Mouse (Mus musculus) midbrain, embryonic 11.5 days (tissue): ENCODE measurements at regions not wholly inside any gene's neighbourhood (a gene's known extent, or its start where the extent isn't known, plus 50 kb on each side); places are given as distances from the start of the nearest gene placed in this dataset.

Experiments
- ATAC-seq: fragments of 200-750 bp; cut with Nextera tagmentation; 2 replicates; pipeline ENCODE4 v1.8.0; 2017; ENCODE audit warnings: moderate TSS enrichment, moderate library complexity; ENCODE audit not compliant: low FRiP score
- DNase-seq: peaks from one replicate; pipeline ENCODE4 v3.0.0; 2015; ENCODE audit warnings: low spot score; ENCODE audit errors: missing footprints
- H3K27ac ChIP-seq: fragments of 300-500 bp; sonication (generic); 2 replicates; pipeline ENCODE4 v1.5.1; 2014; ENCODE audit warnings: low read depth, low read length
- H3K27me3 ChIP-seq: fragments of 300-500 bp; sonication (generic); 2 replicates; pipeline ENCODE4 v1.6.1; 2014; ENCODE audit warnings: mild to moderate bottlenecking, low read length, moderate library complexity, mixed read lengths; ENCODE audit not compliant: control insufficient read depth, insufficient read depth
- H3K36me3 ChIP-seq: fragments of 300-500 bp; sonication (generic); 2 replicates; pipeline ENCODE4 v1.6.1; 2014; ENCODE audit warnings: mild to moderate bottlenecking, low read length, moderate library complexity, mixed read lengths; ENCODE audit not compliant: control insufficient read depth, insufficient read depth
- H3K4me1 ChIP-seq: fragments of 300-500 bp; sonication (generic); 2 replicates; pipeline ENCODE4 v1.6.1; 2014; ENCODE audit warnings: low read length; ENCODE audit not compliant: control insufficient read depth, insufficient read depth
- H3K4me2 ChIP-seq: fragments of 300-500 bp; sonication (generic); 2 replicates; pipeline ENCODE4 v1.6.1; 2014; ENCODE audit warnings: mild to moderate bottlenecking, moderate library complexity
- H3K4me3 ChIP-seq: fragments of 300-500 bp; sonication (generic); 2 replicates; pipeline ENCODE4 v1.5.1; 2014; ENCODE audit warnings: low read depth, low read length
- H3K9ac ChIP-seq: fragments of 300-500 bp; sonication (generic); 2 replicates; pipeline ENCODE4 v1.6.1; 2014; ENCODE audit warnings: low read length
- H3K9me3 ChIP-seq: fragments of 300-500 bp; sonication (generic); 2 replicates; pipeline ENCODE4 v1.6.1; 2016; ENCODE audit warnings: low read length; ENCODE audit not compliant: control insufficient read depth
- WGBS: fragments of 180-500 bp; shearing (Covaris S2); extraction: QIAGEN DNeasy Blood & Tissue Kit; methylation state at CpG from one replicate; pipeline ENCODE4 v1.1.7; 2014; 5-methylcytosine and 5-hydroxymethylcytosine counted together

DNA sequence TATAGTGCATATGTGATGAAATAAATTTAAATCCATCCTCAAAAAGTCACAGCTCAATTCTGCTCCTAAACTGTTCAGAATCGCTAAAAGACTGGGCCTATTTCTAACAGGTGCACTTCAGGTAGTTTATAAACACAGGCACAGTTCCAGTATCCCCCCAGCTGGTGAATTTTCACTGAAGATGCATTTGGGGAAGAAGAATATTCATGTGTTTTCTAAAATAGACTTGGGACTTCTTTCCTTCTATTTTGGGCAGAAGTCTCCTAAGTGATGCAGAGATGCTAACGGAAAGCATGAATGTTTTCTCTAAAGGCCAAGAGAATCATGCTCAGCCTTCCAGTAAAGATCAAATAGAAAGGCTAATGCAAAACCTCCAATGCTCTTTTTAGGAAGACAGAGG is 660.9 kb upstream of the Dpp10 start:
- Histone ChIP-seq H3K9me3 (no peaks in the 10 kb centered on the region), H3K4me3 (no peak overlapping the region), H3K4me2 (no peak overlapping the region), H3K27me3 (no peaks in the 10 kb centered on the region), H3K27ac (no peak overlapping the region), H3K9ac (no peak overlapping the region), H3K36me3 (no peaks in the 10 kb centered on the region), H3K4me1 (no peaks in the 10 kb centered on the region)
- WGBS = 87% methylated on average over 2 of the region's 2 CpGs
- no peak for ATAC-seq
- no peak for DNase-seq

DNA sequence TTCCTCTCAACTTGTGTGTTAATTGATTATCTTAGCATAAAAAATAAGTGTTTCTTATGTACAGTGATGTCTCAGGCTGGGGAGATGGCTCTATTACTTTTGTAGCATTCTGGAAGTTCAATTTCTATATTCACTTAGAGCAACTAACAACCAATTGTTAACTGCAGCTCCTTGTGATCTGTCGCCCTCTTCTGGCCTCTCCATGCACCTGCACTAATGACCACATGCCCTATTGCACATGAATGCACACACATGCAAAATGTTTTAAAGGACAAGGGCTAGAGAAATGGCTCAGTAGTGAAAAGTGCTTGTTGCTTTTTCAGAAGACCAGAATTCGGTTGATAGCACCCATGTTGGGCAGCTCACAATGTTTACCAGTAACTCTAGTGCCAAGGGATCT is 629.1 kb upstream of the Dpp10 start:
- no peak for DNase-seq
- Histone ChIP-seq H3K9me3 (no peaks in the 10 kb centered on the region), H3K4me3 (no peak overlapping the region), H3K27me3 (no peaks in the 10 kb centered on the region), H3K4me1 (no peaks in the 10 kb centered on the region), H3K9ac (no peak overlapping the region), H3K27ac (no peak overlapping the region), H3K4me2 (no peak overlapping the region), H3K36me3 (no peaks in the 10 kb centered on the region)
- ATAC-seq = 0 out of 2 replicates have a peak, but pooled peaks have one; percentile 42
- WGBS = 23% methylated on average over 2 of the region's 2 CpGs

DNA sequence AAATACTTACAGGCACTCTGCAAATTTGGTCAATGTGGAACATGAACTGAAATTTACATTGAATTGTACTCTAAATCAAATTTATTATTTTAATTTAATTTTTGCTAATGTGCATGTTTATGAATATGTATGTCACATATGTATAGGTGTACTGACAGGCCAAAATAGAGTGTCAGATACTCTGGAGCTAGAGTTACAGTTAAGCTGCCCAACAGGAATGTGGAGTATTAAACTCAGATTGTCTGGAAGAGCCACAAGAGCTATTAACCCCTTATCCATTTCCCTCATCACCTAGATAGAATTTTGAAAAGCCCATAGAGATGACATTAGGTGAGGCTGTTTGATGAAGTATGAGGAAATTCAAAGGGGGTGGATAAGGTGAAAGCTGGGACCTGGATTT is 607.5 kb upstream of the Dpp10 start:
- Histone ChIP-seq H3K27me3 (no peaks in the 10 kb centered on the region), H3K4me3 (no peak overlapping the region), H3K9ac (no peak overlapping the region), H3K4me2 (no peak overlapping the region), H3K9me3 (no peaks in the 10 kb centered on the region), H3K27ac (no peak overlapping the region), H3K4me1 (no peaks in the 10 kb centered on the region), H3K36me3 (no peaks in the 10 kb centered on the region)
- ATAC-seq = no peak
- no peak for DNase-seq

DNA sequence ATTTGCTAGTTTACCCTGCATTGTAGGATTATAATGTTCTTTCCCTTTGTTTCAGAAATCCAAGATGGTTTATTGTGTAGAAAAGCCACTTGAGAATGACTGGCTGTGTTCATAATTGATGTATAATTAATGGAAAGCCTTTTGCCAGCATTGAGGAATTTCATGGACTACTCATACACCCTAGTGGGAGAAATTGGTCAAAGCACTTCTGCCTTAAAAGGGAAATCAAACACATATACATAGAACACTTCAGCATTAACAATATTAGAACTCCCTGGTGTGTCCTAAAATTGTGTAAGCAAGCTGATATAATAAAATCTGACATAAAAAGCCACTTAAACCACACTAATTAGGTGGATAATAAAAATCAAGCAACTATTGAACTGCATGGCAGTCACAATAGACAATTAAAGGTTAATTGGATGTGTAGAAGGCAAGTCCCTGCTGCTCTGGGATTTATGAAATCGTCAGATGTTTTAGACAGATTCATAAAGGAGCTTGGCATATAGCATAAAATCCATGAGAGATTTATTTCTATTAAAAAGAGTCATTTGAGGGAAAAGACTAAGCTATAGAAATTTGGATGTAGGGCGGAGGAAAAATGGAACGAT is 607.0 kb upstream of the Dpp10 start:
- ATAC-seq = peak; percentile 57; the same call in 1 of the 2 replicates
- WGBS = 77% methylated on average over 3 of the region's 3 CpGs

DNA sequence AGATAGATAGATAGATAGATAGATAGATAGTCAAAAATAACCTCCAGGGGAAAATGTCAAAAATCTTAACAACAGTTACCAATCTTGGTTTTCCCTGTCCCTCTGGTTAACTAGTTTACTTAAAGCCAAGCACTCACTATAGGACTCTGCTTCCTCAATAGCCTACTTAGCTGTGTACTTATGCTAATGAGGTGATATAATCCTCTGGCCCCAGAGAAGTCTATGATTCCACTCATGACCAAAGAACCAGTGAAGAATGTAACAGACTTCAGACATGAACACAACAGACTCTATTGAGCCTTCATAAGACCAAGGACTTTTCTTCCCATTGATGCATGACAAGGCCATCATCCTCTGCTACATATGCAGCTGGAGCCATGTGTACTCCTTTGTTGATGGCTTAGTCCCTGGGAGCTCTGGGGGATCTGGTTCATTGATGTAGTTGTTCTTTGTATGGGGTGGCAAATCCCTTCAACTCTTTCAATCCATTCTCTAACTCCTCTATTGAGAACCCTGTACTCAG is 589.9 kb upstream of the Dpp10 start:
- Histone ChIP-seq H3K4me2 (no peak overlapping the region), H3K27me3 (no peaks in the 10 kb centered on the region), H3K27ac (no peak overlapping the region), H3K9ac (no peak overlapping the region), H3K4me3 (no peak overlapping the region), H3K36me3 (no peaks in the 10 kb centered on the region), H3K4me1 (no peaks in the 10 kb centered on the region), H3K9me3 (no peaks in the 10 kb centered on the region)
- DNase-seq (no peak), ATAC-seq (peak; percentile 64)

More for the DNA sequence above, 607.0 kb upstream of the Dpp10 start:
- H3K4me2 ChIP-seq = no peak overlapping the region
- no peaks in the 10 kb centered on the region for H3K27me3 ChIP-seq
- H3K36me3 ChIP-seq = no peaks in the 10 kb centered on the region
- H3K4me1 ChIP-seq = no peaks in the 10 kb centered on the region
- no peak overlapping the region for H3K27ac ChIP-seq
- H3K9ac ChIP-seq = no peak overlapping the region
- DNase-seq = no peak
- H3K9me3 ChIP-seq = no peaks in the 10 kb centered on the region
- H3K4me3 ChIP-seq = no peak overlapping the region

DNA sequence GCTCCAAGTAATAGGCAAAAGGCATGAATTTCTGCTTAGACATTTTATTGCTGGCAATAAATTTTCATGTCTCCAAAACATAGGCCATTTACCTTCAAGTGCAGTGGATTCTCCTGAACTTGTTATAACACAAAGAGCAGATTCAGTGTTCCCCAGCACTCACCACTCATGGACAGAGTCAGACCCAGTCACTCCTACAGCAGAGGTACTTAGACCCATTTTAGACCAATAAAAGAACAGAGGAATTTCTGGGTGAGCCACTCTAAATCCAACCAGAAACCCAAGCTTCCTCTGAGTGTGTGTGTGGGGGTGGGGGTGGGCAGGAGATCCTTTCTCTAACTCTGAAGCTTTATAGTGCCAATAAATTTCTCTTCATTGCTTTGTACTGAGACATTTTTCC is 584.7 kb upstream of the Dpp10 start:
- Histone ChIP-seq H3K4me1 (no peaks in the 10 kb centered on the region), H3K9ac (no peak overlapping the region), H3K4me3 (no peak overlapping the region), H3K36me3 (no peaks in the 10 kb centered on the region), H3K27me3 (no peaks in the 10 kb centered on the region), H3K9me3 (no peaks in the 10 kb centered on the region), H3K27ac (no peak overlapping the region), H3K4me2 (no peak overlapping the region)
- DNase-seq (no peak), ATAC-seq (no peak)

DNA sequence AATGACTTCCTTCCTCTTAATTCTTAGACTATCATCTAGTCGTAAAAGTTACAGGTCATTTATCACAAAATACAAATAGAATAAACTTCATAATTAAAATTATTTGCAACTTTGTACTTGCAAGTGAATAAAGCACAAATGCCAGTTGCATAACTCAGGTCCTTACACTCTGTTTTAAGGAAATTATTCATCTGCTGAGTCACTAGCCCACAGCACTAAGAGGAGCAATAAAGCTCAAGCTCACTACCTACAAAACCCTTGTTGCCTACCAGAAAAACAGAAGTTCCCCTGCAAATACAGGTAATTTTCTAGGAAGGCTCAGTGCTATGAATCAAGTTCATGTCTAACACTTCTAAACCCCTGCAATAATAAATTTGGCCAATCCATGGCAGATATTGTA is 539.3 kb upstream of the Dpp10 start:
- Histone ChIP-seq H3K9me3 (no peaks in the 10 kb centered on the region), H3K4me1 (no peaks in the 10 kb centered on the region), H3K4me2 (no peak overlapping the region), H3K4me3 (no peak overlapping the region), H3K36me3 (no peaks in the 10 kb centered on the region), H3K27ac (no peak overlapping the region), H3K9ac (no peak overlapping the region), H3K27me3 (no peaks in the 10 kb centered on the region)
- ATAC-seq = no peak
- 96% methylated on average over 1 of the region's 1 CpGs for WGBS
- no peak for DNase-seq
